Mouse (Mus musculus): ENCODE measurements around the gene Cnn2.

GRCm38 (mm10) chr10:80035686-80036085 is 47.3 kb downstream of the Cnn2 start:
- TF ChIP-seq TAL1 (IDR thresholded peaks at IDR 0.05; ENCODE audit: low read length) (no peak), GATA1 (IDR thresholded peaks at IDR 0.05; ENCODE audit: low read length) (no peak)
